7 mouse cellular contexts compared by ENCODE assay signal in genomic region chr3:95653473-95654034, GRCm38 (mm10). TPM values are rescaled to one million over a fixed set of nuclear protein-coding genes. Genes with fewer than 3 reads are reported as not detected.
DNase-seq lines count a peak whose midpoint lies in the region; ATAC-seq lines count a peak whose summit lies in the region.

No protein-coding gene starts in this region.

- H3K36me3 ChIP-seq in midbrain, embryonic 10.5 days, result no peaks in the 10 kb centered on the region
- H3K36me3 ChIP-seq in midbrain, embryonic 16.5 days (ENCODE audit: control insufficient read depth, insufficient read depth, low read length), result no peaks in the 10 kb centered on the region
- no peaks in the 10 kb centered on the region for H3K36me3 ChIP-seq in embryonic facial prominence, embryonic 13.5 days
- no peaks in the 10 kb centered on the region for H3K36me3 ChIP-seq in liver, embryonic 15.5 days (replicated peaks)
- no peaks in the 10 kb centered on the region for H3K36me3 ChIP-seq in stomach, embryonic 15.5 days

- no peaks in the 10 kb centered on the region for H3K9me3 ChIP-seq in midbrain, embryonic 10.5 days (replicated peaks)
- H3K9me3 ChIP-seq in midbrain, embryonic 16.5 days (replicated peaks; ENCODE audit: control insufficient read depth, low read length, poor library complexity, severe bottlenecking), result no peaks in the 10 kb centered on the region
- H3K9me3 ChIP-seq in embryonic facial prominence, embryonic 13.5 days, result no peaks in the 10 kb centered on the region
- no peaks in the 10 kb centered on the region for H3K9me3 ChIP-seq in liver, embryonic 15.5 days (replicated peaks)
- no peaks in the 10 kb centered on the region for H3K9me3 ChIP-seq in stomach, embryonic 15.5 days

- ATAC-seq in midbrain, embryonic 16.5 days, result no peak
- no peak for ATAC-seq in embryonic facial prominence, embryonic 13.5 days (ENCODE audit: insufficient number of reproducible peaks, insufficient read depth, low FRiP score, low TSS enrichment, low read depth)
- no peak for ATAC-seq in liver, embryonic 15.5 days (ENCODE audit: insufficient read depth)
- no peak; the same call in 1 of the 2 replicates for ATAC-seq in stomach, embryonic 15.5 days (ENCODE audit: insufficient read depth, low FRiP score, low read depth)

- no peak overlapping the region for H3K9ac ChIP-seq in midbrain, embryonic 16.5 days (ENCODE audit: low read depth, low read length)
- no peak overlapping the region for H3K9ac ChIP-seq in embryonic facial prominence, embryonic 13.5 days
- no peak overlapping the region for H3K9ac ChIP-seq in liver, embryonic 15.5 days
- no peak overlapping the region; the same call in 1 of the 2 replicates for H3K9ac ChIP-seq in stomach, embryonic 15.5 days

- WGBS in midbrain, embryonic 10.5 days, result 20% methylated on average over 11 of the region's 11 CpGs
- WGBS in midbrain, embryonic 16.5 days, result 16% methylated on average over 11 of the region's 11 CpGs
- 13% methylated on average over 11 of the region's 11 CpGs for WGBS in embryonic facial prominence, embryonic 13.5 days
- WGBS in liver, embryonic 15.5 days (ENCODE audit: insufficient replicate concordance), result 36% methylated on average over 11 of the region's 11 CpGs
- 10% methylated on average over 11 of the region's 11 CpGs for WGBS in stomach, embryonic 15.5 days

- DNase-seq in midbrain, embryonic 10.5 days (ENCODE audit: low spot score), result no peak
- DNase-seq in right cerebral cortex, postnatal 4 days, result no peak
- no peak for DNase-seq in testis, postnatal 10 days (ENCODE audit: low spot score)

- H3K27me3 ChIP-seq in midbrain, embryonic 10.5 days (ENCODE audit: low read depth, poor library complexity, severe bottlenecking), result no peaks in the 10 kb centered on the region
- H3K27me3 ChIP-seq in midbrain, embryonic 16.5 days (ENCODE audit: control insufficient read depth, insufficient read depth, low read depth, low read length), result no peaks in the 10 kb centered on the region
- no peaks in the 10 kb centered on the region for H3K27me3 ChIP-seq in embryonic facial prominence, embryonic 13.5 days
- no peaks in the 10 kb centered on the region for H3K27me3 ChIP-seq in liver, embryonic 15.5 days
- no peaks in the 10 kb centered on the region for H3K27me3 ChIP-seq in stomach, embryonic 15.5 days (replicated peaks)

- H3K4me3 ChIP-seq in midbrain, embryonic 10.5 days, result no peak overlapping the region; the same call in 1 of the 2 replicates
- no peak overlapping the region for H3K4me3 ChIP-seq in midbrain, embryonic 16.5 days (ENCODE audit: low read depth, low read length)
- no peak overlapping the region for H3K4me3 ChIP-seq in embryonic facial prominence, embryonic 13.5 days
- no peak overlapping the region for H3K4me3 ChIP-seq in liver, embryonic 15.5 days (replicated peaks)
- no peak overlapping the region for H3K4me3 ChIP-seq in stomach, embryonic 15.5 days (replicated peaks)

- peak overlapping the region; percentile 57; the same call in 1 of the 2 replicates for H3K27ac ChIP-seq in midbrain, embryonic 10.5 days (replicated peaks)
- no peak overlapping the region for H3K27ac ChIP-seq in midbrain, embryonic 16.5 days (ENCODE audit: low read length)
- H3K27ac ChIP-seq in embryonic facial prominence, embryonic 13.5 days, result peak overlapping the region; percentile 28; the same call in 1 of the 2 replicates
- peak overlapping the region; percentile 75 for H3K27ac ChIP-seq in liver, embryonic 15.5 days (replicated peaks)
- peak overlapping the region; percentile 61 for H3K27ac ChIP-seq in stomach, embryonic 15.5 days

- H3K4me2 ChIP-seq in midbrain, embryonic 16.5 days (ENCODE audit: low read length), result no peak overlapping the region
- no peak overlapping the region; the same call in 1 of the 2 replicates for H3K4me2 ChIP-seq in embryonic facial prominence, embryonic 13.5 days
- peak overlapping the region; percentile 21; the same call in 1 of the 2 replicates for H3K4me2 ChIP-seq in liver, embryonic 15.5 days
- peak overlapping the region; percentile 19 for H3K4me2 ChIP-seq in stomach, embryonic 15.5 days

- H3K4me1 ChIP-seq in midbrain, embryonic 10.5 days, result peaks cover 24% of the 10 kb centered on the region
- H3K4me1 ChIP-seq in midbrain, embryonic 16.5 days (ENCODE audit: control insufficient read depth, insufficient read depth, low read length), result peaks cover 5% of the 10 kb centered on the region; the same call in 1 of the 2 replicates
- H3K4me1 ChIP-seq in embryonic facial prominence, embryonic 13.5 days, result peaks cover 21% of the 10 kb centered on the region
- peaks cover 57% of the 10 kb centered on the region for H3K4me1 ChIP-seq in liver, embryonic 15.5 days (replicated peaks)
- peaks cover 11% of the 10 kb centered on the region for H3K4me1 ChIP-seq in stomach, embryonic 15.5 days

RNA-seq across cellular contexts. Expression of gene Mcl1, which starts 5.0 kb away (rescaled TPM):
- 41.9 and 47.6 TPM in 2 replicates for polyA plus RNA-seq in midbrain, embryonic 10.5 days (2016; fragmentation: Nextera tagmentation; extraction: Ambion mirVana)
- polyA plus RNA-seq in midbrain, embryonic 16.5 days (2015; fragmentation: Nextera tagmentation; extraction: Ambion mirVana), result 37.9 and 43.1 TPM in 2 replicates
- 45.4 and 47.7 TPM in 2 replicates for polyA plus RNA-seq in embryonic facial prominence, embryonic 13.5 days (2015; fragmentation: Nextera tagmentation; extraction: Ambion mirVana)
- 34.8 and 39.0 TPM in 2 replicates for polyA plus RNA-seq in liver, embryonic 15.5 days (2015; fragmentation: Nextera tagmentation; extraction: Ambion mirVana)
- 54.1 and 57.7 TPM in 2 replicates for polyA plus RNA-seq in stomach, embryonic 15.5 days (2015; fragmentation: Nextera tagmentation; extraction: Ambion mirVana)

RNA-seq across cellular contexts. Expression of gene Ensa, which starts 28.8 kb away (rescaled TPM):
- 90.1 and 101 TPM in 2 replicates for polyA plus RNA-seq in midbrain, embryonic 10.5 days (2016; fragmentation: Nextera tagmentation; extraction: Ambion mirVana)
- polyA plus RNA-seq in midbrain, embryonic 16.5 days (2015; fragmentation: Nextera tagmentation; extraction: Ambion mirVana), result 128 and 131 TPM in 2 replicates
- 88.3 and 88.5 TPM in 2 replicates for polyA plus RNA-seq in embryonic facial prominence, embryonic 13.5 days (2015; fragmentation: Nextera tagmentation; extraction: Ambion mirVana)
- 32.7 and 35.9 TPM in 2 replicates for polyA plus RNA-seq in liver, embryonic 15.5 days (2015; fragmentation: Nextera tagmentation; extraction: Ambion mirVana)
- polyA plus RNA-seq in stomach, embryonic 15.5 days (2015; fragmentation: Nextera tagmentation; extraction: Ambion mirVana), result 65.6 and 71.0 TPM in 2 replicates

RNA-seq across cellular contexts. Expression of gene Adamtsl4, which starts 34.2 kb away (rescaled TPM):
- polyA plus RNA-seq in midbrain, embryonic 10.5 days (2016; fragmentation: Nextera tagmentation; extraction: Ambion mirVana), result 0.78 and 1.4 TPM in 2 replicates
- polyA plus RNA-seq in midbrain, embryonic 16.5 days (2015; fragmentation: Nextera tagmentation; extraction: Ambion mirVana), result 0.80 and 1.0 TPM in 2 replicates
- polyA plus RNA-seq in embryonic facial prominence, embryonic 13.5 days (2015; fragmentation: Nextera tagmentation; extraction: Ambion mirVana), result 1.7 and 1.9 TPM in 2 replicates
- 0.79 and 1.0 TPM in 2 replicates for polyA plus RNA-seq in liver, embryonic 15.5 days (2015; fragmentation: Nextera tagmentation; extraction: Ambion mirVana)
- 3.8 and 7.3 TPM in 2 replicates for polyA plus RNA-seq in stomach, embryonic 15.5 days (2015; fragmentation: Nextera tagmentation; extraction: Ambion mirVana)

Comparison
In these comparisons a context has a peak if more than half of its experiments do, and no peak if none do; other contexts are left out.
1. H3K4me2 ChIP-seq: peak in liver, embryonic 15.5 days (single experiment) and stomach, embryonic 15.5 days (single experiment); none in midbrain, embryonic 16.5 days (single experiment) and embryonic facial prominence, embryonic 13.5 days (single experiment).